Mouse (Mus musculus): ENCODE measurements around the gene Ola1.

- TF ChIP-seq POLR2A (IDR thresholded peaks at IDR 0.05; ENCODE audit: extremely low read depth, insufficient read depth, low read length): no peak
- no peak for TF ChIP-seq CTCF (IDR thresholded peaks at IDR 0.05; ENCODE audit: extremely low read depth, insufficient read depth, low read length)
These were observed 85.8 kb downstream of the Ola1 start for GRCm38 (mm10) chr2:73132897-73133296.
